Mouse (Mus musculus) embryo, embryonic 11.5 days (tissue): ENCODE results near the gene Prpsap1.
"Not testable (repeated sequence)": the region's sequence is repeated elsewhere in the genome, so short reads cannot be mapped to it uniquely, and the experiment has no call there.

Experiments used
- DNase-seq: peaks from one replicate; pipeline ENCODE4 v3.0.0-alpha.2; 2012; ENCODE audit warnings: low read depth, low spot score

The Prpsap1 gene

DNA sequence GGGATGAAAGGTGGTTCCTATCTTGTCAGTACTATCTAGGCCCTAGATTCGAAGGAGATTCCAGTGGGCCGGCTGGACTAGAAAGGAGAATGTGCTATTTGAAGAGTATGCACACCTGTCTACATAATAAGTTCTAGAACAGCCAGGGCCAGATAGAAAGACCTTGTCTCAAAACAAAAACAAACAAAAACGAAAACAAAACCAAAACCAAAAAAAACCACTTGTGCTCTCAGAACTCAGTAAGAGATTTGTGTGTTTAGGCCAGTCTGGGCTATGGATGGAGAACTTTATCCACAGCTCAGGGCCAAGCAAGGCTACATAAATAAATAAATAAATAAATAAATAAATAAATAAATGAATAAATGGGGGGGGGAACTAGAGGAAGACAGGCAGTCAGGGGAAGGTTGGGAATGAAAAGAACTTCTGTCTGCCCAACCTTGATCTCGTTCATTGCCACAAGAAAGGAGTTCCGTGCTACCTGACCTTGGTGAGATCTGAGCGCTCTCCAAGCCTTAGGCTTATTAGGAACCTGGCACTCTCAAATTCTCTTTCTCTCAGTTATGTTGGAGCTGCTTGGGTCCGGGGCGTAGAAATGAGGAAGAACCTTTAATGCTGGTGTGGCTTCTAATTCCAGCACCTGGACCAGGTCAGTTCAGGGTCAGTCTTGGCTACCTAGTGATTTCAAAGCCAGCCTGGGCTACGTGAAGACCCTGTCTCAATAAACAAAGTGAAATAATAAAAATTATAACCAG is 64.0 kb downstream of the Prpsap1 start:
- no peak for DNase-seq

DNA sequence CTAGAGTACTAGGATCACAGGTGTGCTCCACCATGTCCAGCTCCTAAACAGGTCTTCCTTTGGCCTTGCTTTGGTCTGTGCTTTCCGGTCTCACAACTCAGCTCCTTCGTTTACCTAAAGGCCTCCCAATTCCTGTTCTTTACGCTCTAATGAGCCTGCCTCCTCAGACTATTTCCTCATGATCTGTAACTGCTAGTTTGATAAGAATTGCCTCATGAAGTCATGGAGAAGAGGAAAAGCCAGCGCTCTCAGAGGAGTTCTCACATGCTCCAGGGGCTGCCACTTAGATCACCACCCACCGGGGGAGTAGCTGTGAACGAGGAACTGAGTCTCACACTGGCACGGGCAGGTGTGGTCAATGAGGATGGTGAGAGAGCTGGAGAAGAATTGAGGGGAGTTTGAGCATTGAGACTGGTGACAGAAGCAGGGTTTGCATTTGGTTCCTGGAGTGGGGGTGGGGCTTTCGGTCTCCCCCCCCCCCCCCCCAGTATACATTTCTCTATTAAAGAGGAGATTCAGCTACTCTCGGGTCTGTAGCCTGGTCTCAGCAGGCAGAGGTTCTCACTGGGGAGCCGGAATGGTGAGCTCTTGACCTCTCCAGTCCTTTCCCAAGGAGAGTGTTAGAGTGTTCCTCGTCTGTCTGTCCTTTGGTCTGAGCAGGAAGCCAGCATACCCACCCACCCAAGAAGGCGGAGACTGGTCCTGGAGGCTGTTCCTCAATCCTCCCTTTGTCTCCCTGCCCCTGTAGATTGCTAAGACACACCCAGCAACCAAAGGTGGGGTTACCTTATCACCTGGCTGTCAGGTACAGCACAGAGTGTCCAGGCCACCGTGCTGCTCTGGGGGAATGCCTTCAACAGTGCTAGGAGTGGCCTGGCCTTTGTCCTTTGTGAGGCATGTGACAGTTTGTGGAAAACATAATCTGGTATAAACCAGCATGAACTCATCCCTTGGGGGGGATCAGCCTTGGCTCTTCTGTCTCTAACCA is 64.8 kb downstream of the Prpsap1 start:
- DNase-seq, result no peak

DNA sequence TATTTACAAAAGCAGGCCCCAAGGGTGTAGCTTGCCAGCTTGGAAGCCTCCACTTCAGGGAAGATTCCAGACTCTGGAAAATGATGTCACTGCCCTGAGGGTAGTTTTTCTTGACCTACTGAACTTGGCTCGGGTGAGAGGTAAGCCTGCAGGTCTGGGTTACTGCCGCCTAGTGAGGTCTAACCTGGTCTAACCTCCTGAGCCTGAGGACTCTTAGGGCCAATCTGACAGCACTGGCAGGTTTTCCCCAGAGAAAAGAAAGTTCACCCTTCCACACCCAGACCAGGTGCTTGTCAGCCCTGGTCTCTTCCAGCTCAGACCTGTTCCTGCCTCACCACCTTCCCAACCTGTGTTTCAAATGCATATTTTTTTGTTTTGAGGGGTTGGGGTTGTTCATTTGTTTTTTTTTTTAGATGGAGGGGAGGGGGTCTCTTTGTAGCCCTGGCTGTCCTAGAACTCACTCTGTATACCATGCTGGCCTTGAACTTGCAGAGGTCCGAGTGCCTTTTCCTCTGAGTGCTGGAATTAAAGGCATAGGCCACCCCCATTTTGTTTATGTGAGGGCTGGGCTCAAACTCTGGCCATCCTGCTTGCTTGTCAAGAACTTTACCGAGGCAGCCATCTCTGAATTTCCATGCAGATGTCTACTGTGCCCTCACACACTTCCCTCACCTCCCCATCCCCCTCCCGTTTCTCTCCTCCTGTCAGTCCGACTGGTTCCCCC is 67.0 kb downstream of the Prpsap1 start:
- DNase-seq, result no peak

DNA sequence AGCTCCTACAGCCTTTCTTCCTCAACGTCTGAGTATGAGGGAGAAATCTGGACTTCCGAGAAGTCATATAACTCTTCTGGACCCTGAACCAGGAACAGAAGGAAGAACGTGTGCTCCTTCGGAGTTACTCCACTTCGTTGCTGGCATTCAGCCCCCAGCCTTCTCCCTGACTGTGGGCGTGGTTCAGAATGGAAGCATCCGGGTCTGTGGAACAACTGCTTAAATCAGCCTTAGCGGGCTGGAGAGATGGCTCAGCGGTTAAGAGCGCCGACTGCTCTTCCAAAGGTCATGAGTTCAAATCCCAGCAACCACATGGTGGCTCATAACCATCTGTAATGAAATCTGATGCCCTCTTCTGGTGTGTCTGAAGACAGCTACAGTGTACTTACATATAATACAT is 67.7 kb downstream of the Prpsap1 start:
- DNase-seq, result not testable (repeated sequence)

DNA sequence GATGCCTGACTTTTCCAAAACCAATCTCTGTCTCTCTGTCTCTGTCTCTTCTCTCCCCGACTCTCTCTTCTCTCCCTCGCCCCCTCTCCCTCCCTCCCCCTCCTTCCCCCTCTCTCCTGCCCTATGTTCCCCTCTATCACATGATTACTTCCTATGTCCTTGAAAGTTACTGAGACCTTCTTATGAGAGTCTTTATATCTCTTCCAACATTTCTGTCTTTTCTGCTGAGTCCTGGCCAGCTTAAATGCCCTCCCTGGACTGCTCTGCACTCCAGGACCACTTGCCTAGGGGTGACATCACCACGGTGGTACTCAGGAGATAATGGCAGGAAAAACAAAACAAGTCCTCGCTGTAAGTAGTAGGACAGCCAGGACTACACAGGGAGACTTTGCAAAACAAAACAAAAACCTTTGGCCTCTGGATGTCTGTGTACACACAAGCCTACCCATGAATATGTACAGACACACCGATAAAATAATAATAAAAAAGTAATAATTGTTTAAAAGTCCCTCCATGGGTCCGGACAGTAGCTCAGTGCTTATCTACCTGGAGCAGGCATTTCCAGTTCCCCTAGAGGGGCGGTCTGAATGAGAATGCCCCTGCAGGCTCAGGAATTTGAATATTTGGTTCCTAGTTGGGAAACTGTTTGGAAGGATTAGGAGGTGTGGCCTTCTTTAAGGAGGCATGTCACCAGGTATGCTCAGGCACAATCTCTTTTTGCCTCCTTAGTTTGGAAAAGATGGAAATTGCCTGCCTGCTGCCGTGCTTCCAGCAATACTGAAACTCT is 69.2 kb downstream of the Prpsap1 start:
- no peak for DNase-seq

DNA sequence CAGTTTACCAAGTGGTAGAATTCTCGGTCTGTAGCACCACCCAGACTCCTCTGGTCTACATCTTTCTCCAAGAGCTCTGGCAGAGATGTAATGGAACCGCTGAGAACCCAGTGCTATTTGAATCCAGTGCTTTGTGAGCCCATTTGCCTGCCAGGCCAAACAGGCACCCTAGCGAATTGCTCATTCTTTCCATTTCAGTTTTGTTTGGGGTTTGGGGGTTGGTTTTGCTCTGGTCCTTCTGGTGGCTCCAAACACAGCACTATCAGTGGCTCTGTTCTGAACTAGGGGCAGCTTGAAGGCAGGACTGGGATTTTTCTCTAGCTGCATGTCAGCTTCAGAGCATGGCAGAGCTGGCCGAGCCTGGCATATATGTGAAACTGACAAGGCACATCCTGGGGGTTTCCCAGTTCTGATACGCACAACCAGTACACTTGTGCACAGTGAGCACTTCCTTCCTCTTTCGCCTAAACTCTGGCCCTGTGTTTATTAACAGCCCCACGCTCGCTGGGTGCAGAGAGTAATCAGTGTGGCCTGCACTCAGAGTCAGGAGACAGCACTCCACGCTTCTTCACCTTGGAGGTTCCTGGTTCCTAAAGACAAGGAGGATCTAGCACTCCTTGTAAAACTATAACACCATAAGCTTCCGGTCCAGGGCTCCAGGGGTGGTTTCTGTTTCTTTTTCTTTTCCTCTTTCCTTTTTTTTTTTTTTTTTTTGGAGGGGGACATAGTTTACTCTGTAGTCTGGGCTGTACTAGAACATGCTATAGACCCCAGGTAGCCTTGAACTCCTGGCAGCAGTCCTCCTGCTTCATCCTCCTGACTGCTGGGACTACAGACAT is 70.0 kb downstream of the Prpsap1 start:
- DNase-seq, result no peak

DNA sequence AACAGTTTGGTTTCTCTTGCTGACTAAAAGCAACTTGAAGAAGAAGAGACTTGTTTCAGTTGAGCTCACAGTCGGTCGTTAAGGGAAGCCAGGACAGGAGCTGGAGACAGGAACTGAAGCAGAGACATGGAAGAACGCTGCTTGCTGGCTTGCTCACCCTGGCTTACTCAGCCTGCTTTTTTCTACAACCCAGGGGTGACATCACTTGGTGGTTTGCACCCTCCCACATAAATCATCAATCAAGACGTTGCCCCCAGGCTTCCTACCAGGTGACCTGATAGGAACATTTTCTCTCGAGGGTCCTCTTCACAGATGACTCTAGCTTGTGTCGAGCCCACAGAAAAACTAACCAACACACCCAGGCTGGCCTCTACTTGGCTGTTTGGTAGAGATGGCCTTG is 70.8 kb downstream of the Prpsap1 start:
- DNase-seq, result no peak

DNA sequence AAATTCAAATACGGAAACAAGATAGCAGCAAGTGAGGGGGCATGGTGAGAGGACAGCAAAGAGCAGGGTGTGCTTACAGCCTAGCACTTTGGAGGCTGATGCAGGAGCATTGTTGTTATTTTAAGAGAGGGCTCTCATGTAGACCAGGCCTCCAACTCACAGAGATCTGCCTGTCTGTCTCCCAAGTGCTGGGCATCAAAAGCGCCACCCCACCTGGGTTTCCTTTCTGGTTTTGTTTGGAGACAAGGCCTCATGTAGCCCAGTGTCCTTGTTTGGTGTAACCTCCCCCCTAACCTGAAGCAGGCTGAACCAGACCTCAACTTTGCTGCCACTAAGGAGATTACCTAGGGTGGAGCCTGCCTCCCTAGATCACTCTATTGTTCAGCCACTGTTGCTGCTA is 71.4 kb downstream of the Prpsap1 start:
- DNase-seq, result no peak

DNA sequence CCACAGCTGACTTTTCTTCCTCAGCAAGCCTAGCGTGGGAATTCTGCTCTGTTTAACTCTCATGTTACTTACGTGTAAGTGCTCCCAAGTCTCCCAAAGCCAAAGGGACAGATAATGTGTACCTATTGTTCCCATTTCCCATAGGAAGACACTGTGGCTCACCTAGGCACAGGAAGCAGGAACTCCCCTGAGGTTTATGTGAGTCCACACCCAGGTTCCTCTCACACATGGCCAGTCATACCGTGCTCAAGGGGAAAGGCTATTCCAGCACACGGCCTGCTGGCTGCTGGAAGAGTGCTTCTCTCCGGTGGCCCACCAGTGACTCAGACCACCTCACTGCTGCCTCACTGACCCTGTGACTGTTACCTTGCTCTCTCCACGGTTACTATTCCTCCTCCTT is 72.9 kb downstream of the Prpsap1 start:
- no peak for DNase-seq
